Mouse (Mus musculus): ENCODE results near the gene Batf3. TPM values are rescaled to one million over a fixed set of nuclear protein-coding genes. Genes with fewer than 3 reads are reported as not detected.

Batf3 gene
- polyA plus RNA-seq, 1 experiment from 2014 or later: 4.3 TPM

- Histone ChIP-seq H3K4me2 (no peak overlapping the region), H3K4me3 (no peak overlapping the region), H3K27ac (replicated peaks) (no peak overlapping the region), H3K9me3 (no peaks in the 10 kb centered on the region), H3K9ac (no peak overlapping the region), H3K36me3 (peaks cover 35% of the 10 kb centered on the region), H3K27me3 (replicated peaks) (no peaks in the 10 kb centered on the region), H3K4me1 (peaks cover 9% of the 10 kb centered on the region)
- ATAC-seq (ENCODE audit: extremely low read depth, insufficient number of reproducible peaks, low FRiP score, low TSS enrichment): no peak
- 81% methylated on average over 8 of the region's 8 CpGs for WGBS
Measured at GRCm38 (mm10) chr1:191086960-191087359, 10.7 kb upstream of the Batf3 start.

- Histone ChIP-seq H3K9me3 (no peaks in the 10 kb centered on the region), H3K4me1 (peaks cover 19% of the 10 kb centered on the region), H3K27me3 (replicated peaks) (no peaks in the 10 kb centered on the region), H3K4me3 (no peak overlapping the region), H3K36me3 (peaks cover 25% of the 10 kb centered on the region), H3K4me2 (no peak overlapping the region), H3K9ac (no peak overlapping the region), H3K27ac (replicated peaks) (no peak overlapping the region)
- WGBS: 74% methylated on average over 5 of the region's 5 CpGs
- no peak for ATAC-seq (ENCODE audit: extremely low read depth, insufficient number of reproducible peaks, low FRiP score, low TSS enrichment)
Measured at GRCm38 (mm10) chr1:191087955-191088354, 9.7 kb upstream of the Batf3 start.

- Histone ChIP-seq H3K27ac (replicated peaks) (no peak overlapping the region), H3K4me2 (no peak overlapping the region), H3K27me3 (replicated peaks) (no peaks in the 10 kb centered on the region), H3K9ac (0 out of 2 replicates have a peak overlapping the region, but pooled peaks have one; percentile 14), H3K4me1 (peaks cover 21% of the 10 kb centered on the region), H3K4me3 (no peak overlapping the region), H3K9me3 (no peaks in the 10 kb centered on the region), H3K36me3 (peaks cover 11% of the 10 kb centered on the region)
- no peak for ATAC-seq (ENCODE audit: extremely low read depth, insufficient number of reproducible peaks, low FRiP score, low TSS enrichment)
- 19% methylated on average over 6 of the region's 6 CpGs for WGBS
Measured at GRCm38 (mm10) chr1:191089355-191089754, 8.3 kb upstream of the Batf3 start.

GRCm38 (mm10) chr1:191092050-191092449, 5.6 kb upstream of the Batf3 start:
- H3K4me3 ChIP-seq: no peak overlapping the region
- no peak overlapping the region for H3K9ac ChIP-seq
- no peaks in the 10 kb centered on the region for H3K9me3 ChIP-seq
- H3K4me1 ChIP-seq: peaks cover 25% of the 10 kb centered on the region
- H3K4me2 ChIP-seq: no peak overlapping the region
- no peaks in the 10 kb centered on the region for H3K36me3 ChIP-seq
- 71% methylated on average over 8 of the region's 8 CpGs for WGBS
- H3K27ac ChIP-seq (replicated peaks): no peak overlapping the region
- H3K27me3 ChIP-seq (replicated peaks): peaks cover 3% of the 10 kb centered on the region
- no peak for ATAC-seq (ENCODE audit: extremely low read depth, insufficient number of reproducible peaks, low FRiP score, low TSS enrichment)

GRCm38 (mm10) chr1:191093578-191093977, 4.1 kb upstream of the Batf3 start:
- no peak for ATAC-seq (ENCODE audit: extremely low read depth, insufficient number of reproducible peaks, low FRiP score, low TSS enrichment)
- Histone ChIP-seq H3K4me3 (no peak overlapping the region), H3K27ac (replicated peaks) (no peak overlapping the region), H3K27me3 (replicated peaks) (peaks cover 10% of the 10 kb centered on the region), H3K9me3 (no peaks in the 10 kb centered on the region), H3K4me2 (no peak overlapping the region), H3K36me3 (no peaks in the 10 kb centered on the region), H3K9ac (no peak overlapping the region), H3K4me1 (peaks cover 33% of the 10 kb centered on the region)
- 66% methylated on average over 5 of the region's 5 CpGs for WGBS

GRCm38 (mm10) chr1:191095019-191095418, 2.6 kb upstream of the Batf3 start:
- H3K36me3 ChIP-seq: no peaks in the 10 kb centered on the region
- H3K9ac ChIP-seq: no peak overlapping the region
- peaks cover 25% of the 10 kb centered on the region for H3K4me1 ChIP-seq
- H3K27me3 ChIP-seq (replicated peaks): peaks cover 24% of the 10 kb centered on the region
- no peak for ATAC-seq (ENCODE audit: extremely low read depth, insufficient number of reproducible peaks, low FRiP score, low TSS enrichment)
- H3K9me3 ChIP-seq: no peaks in the 10 kb centered on the region
- H3K27ac ChIP-seq (replicated peaks): no peak overlapping the region
- 66% methylated on average over 9 of the region's 9 CpGs for WGBS
- no peak overlapping the region for H3K4me2 ChIP-seq
- H3K4me3 ChIP-seq: no peak overlapping the region

- Histone ChIP-seq H3K27ac (replicated peaks) (no peak overlapping the region), H3K27me3 (replicated peaks) (peaks cover 30% of the 10 kb centered on the region), H3K4me3 (peak overlapping the region; percentile 71), H3K4me1 (peaks cover 24% of the 10 kb centered on the region), H3K4me2 (peak overlapping the region; percentile 99), H3K36me3 (no peaks in the 10 kb centered on the region), H3K9me3 (no peaks in the 10 kb centered on the region), H3K9ac (peak overlapping the region; percentile 79)
- WGBS: 39% methylated on average over 14 of the region's 14 CpGs
- no peak for ATAC-seq (ENCODE audit: extremely low read depth, insufficient number of reproducible peaks, low FRiP score, low TSS enrichment)
Measured at GRCm38 (mm10) chr1:191096871-191097681, 571 bp upstream of the Batf3 start.

GRCm38 (mm10) chr1:191099114-191099513, 1.5 kb downstream of the Batf3 start:
- WGBS: 41% methylated on average over 5 of the region's 5 CpGs
- H3K4me2 ChIP-seq: peak overlapping the region; percentile 99

GRCm38 (mm10) chr1:191099772-191100291, 2.2 kb downstream of the Batf3 start:
- Histone ChIP-seq H3K4me3 (no peak overlapping the region), H3K4me2 (no peak overlapping the region), H3K4me1 (peaks cover 12% of the 10 kb centered on the region), H3K27ac (replicated peaks) (no peak overlapping the region), H3K9ac (no peak overlapping the region), H3K9me3 (no peaks in the 10 kb centered on the region), H3K27me3 (replicated peaks) (peaks cover 33% of the 10 kb centered on the region), H3K36me3 (no peaks in the 10 kb centered on the region)
- ATAC-seq (ENCODE audit: extremely low read depth, insufficient number of reproducible peaks, low FRiP score, low TSS enrichment): no peak
- 72% methylated on average over 5 of the region's 5 CpGs for WGBS

More at GRCm38 (mm10) chr1:191099114-191099513, 1.5 kb downstream of the Batf3 start:
- Histone ChIP-seq H3K27me3 (replicated peaks) (peaks cover 30% of the 10 kb centered on the region), H3K9ac (no peak overlapping the region), H3K9me3 (no peaks in the 10 kb centered on the region), H3K36me3 (no peaks in the 10 kb centered on the region), H3K4me1 (peaks cover 12% of the 10 kb centered on the region), H3K4me3 (peak overlapping the region; percentile 71; the same call in 1 of the 2 replicates), H3K27ac (replicated peaks) (no peak overlapping the region)
- no peak for ATAC-seq (ENCODE audit: extremely low read depth, insufficient number of reproducible peaks, low FRiP score, low TSS enrichment)

GRCm38 (mm10) chr1:191102730-191103370, 5.2 kb downstream of the Batf3 start:
- Histone ChIP-seq H3K27ac (replicated peaks) (no peak overlapping the region), H3K4me3 (no peak overlapping the region), H3K9me3 (no peaks in the 10 kb centered on the region), H3K27me3 (replicated peaks) (peaks cover 27% of the 10 kb centered on the region), H3K36me3 (no peaks in the 10 kb centered on the region), H3K4me1 (peaks cover 4% of the 10 kb centered on the region; the same call in 1 of the 2 replicates), H3K4me2 (no peak overlapping the region), H3K9ac (no peak overlapping the region)
- 76% methylated on average over 15 of the region's 15 CpGs for WGBS
- ATAC-seq (ENCODE audit: extremely low read depth, insufficient number of reproducible peaks, low FRiP score, low TSS enrichment): no peak

GRCm38 (mm10) chr1:191105246-191105645, 7.6 kb downstream of the Batf3 start:
- WGBS: 73% methylated on average over 9 of the region's 9 CpGs
- Histone ChIP-seq H3K4me2 (no peak overlapping the region), H3K9me3 (no peaks in the 10 kb centered on the region), H3K27me3 (replicated peaks) (0 out of 2 replicates have a peak, but pooled peaks cover 6% of the 10 kb centered on the region), H3K9ac (no peak overlapping the region), H3K4me1 (no peaks in the 10 kb centered on the region), H3K4me3 (no peak overlapping the region), H3K27ac (replicated peaks) (no peak overlapping the region), H3K36me3 (no peaks in the 10 kb centered on the region)
- ATAC-seq (ENCODE audit: extremely low read depth, insufficient number of reproducible peaks, low FRiP score, low TSS enrichment): no peak

Data from heart, embryonic 13.5 days (tissue).